Mouse (Mus musculus): ENCODE data around the gene Timm22. TPM values are rescaled to one million over a fixed set of nuclear protein-coding genes. Genes with fewer than 3 reads are reported as not detected.

Gene Timm22
- total RNA-seq, 1 experiment = 72.1 TPM

GRCm38 (mm10) chr11:76461696-76462095 lies 54.9 kb downstream of the Timm22 start:
- in situ Hi-C loops (cut with MboI; ENCODE audit: low sequenced_read_pairs in 2 of 2, unreplicated experiment in 2 of 2) = no loop called here
- Histone ChIP-seq H3K36me3 (ENCODE audit: control insufficient read depth, insufficient read depth, low read length, poor library complexity, severe bottlenecking) (peaks cover 22% of the 10 kb centered on the region), H3K27ac (ENCODE audit: insufficient read depth, low read depth, low read length, poor library complexity, severe bottlenecking) (no peak overlapping the region), H3K9me3 (ENCODE audit: control insufficient read depth, insufficient read depth, low read depth, low read length) (no peaks in the 10 kb centered on the region), H3K9ac (ENCODE audit: insufficient read depth, low read depth, low read length, poor library complexity, severe bottlenecking) (no peak overlapping the region), H3K4me1 (ENCODE audit: control insufficient read depth in 2 of 2, insufficient read depth in 2 of 2, low read length in 2 of 2, poor library complexity in 1 of 2) (peaks cover 0 to 23% of the 10 kb centered on the region in 2 experiments; a peak in 2 of 4 replicates), H3K4me3 (ENCODE audit: insufficient read depth in 1 of 2, low read depth in 1 of 2, low read length in 2 of 2, poor library complexity in 1 of 2, severe bottlenecking in 1 of 2) (no peak overlapping the region)
- DNase-seq (ENCODE audit: low read depth, low spot score) = no peak
- TF ChIP-seq ZC3H11A (IDR thresholded peaks at IDR 0.05; ENCODE audit: borderline replicate concordance, low read depth, low read length) = no peak
- TF ChIP-seq ZNF384 (IDR thresholded peaks at IDR 0.05; ENCODE audit: low read depth, low read length) = no peak
- no peak for TF ChIP-seq CHD2 (IDR thresholded peaks at IDR 0.05; ENCODE audit: low read depth, low read length)
- TF ChIP-seq MAFK (IDR thresholded peaks at IDR 0.05; ENCODE audit: insufficient read depth, low read depth, low read length) = no peak
- TF ChIP-seq HCFC1 (IDR thresholded peaks at IDR 0.05; ENCODE audit: borderline replicate concordance, insufficient read depth, low read length) = no peak

- no peak for TF ChIP-seq ZC3H11A (IDR thresholded peaks at IDR 0.05; ENCODE audit: borderline replicate concordance, low read depth, low read length)
- TF ChIP-seq ZNF384 (IDR thresholded peaks at IDR 0.05; ENCODE audit: low read depth, low read length) = no peak
- no peak for TF ChIP-seq HCFC1 (IDR thresholded peaks at IDR 0.05; ENCODE audit: borderline replicate concordance, insufficient read depth, low read length)
- TF ChIP-seq CHD2 (IDR thresholded peaks at IDR 0.05; ENCODE audit: low read depth, low read length) = no peak
- no peak for TF ChIP-seq MAFK (IDR thresholded peaks at IDR 0.05; ENCODE audit: insufficient read depth, low read depth, low read length)
- no peak overlapping the region for H3K4me3 ChIP-seq (ENCODE audit: insufficient read depth in 1 of 2, low read depth in 1 of 2, low read length in 2 of 2, poor library complexity in 1 of 2, severe bottlenecking in 1 of 2)
- H3K9ac ChIP-seq (ENCODE audit: insufficient read depth, low read depth, low read length, poor library complexity, severe bottlenecking) = no peak overlapping the region
- in situ Hi-C loops (cut with MboI; ENCODE audit: low sequenced_read_pairs in 2 of 2, unreplicated experiment in 2 of 2) = no loop called here
- peaks cover 20% of the 10 kb centered on the region for H3K36me3 ChIP-seq (ENCODE audit: control insufficient read depth, insufficient read depth, low read length, poor library complexity, severe bottlenecking)
- no peak for DNase-seq (ENCODE audit: low read depth, low spot score)
- no peak overlapping the region for H3K27ac ChIP-seq (ENCODE audit: insufficient read depth, low read depth, low read length, poor library complexity, severe bottlenecking)
- no peaks in the 10 kb centered on the region for H3K9me3 ChIP-seq (ENCODE audit: control insufficient read depth, insufficient read depth, low read depth, low read length)
- H3K4me1 ChIP-seq (ENCODE audit: control insufficient read depth in 2 of 2, insufficient read depth in 2 of 2, low read length in 2 of 2, poor library complexity in 1 of 2) = peaks cover 2 to 38% of the 10 kb centered on the region in 2 experiments; a peak in 3 of 4 replicates
Observed at GRCm38 (mm10) chr11:76465879-76466278, 59.1 kb downstream of the Timm22 start.

Other genes with a start within 250 kb of the Timm22 start
- 12.6 and 20.3 TPM in 2 replicates for gene Vps53, start 227.3 kb upstream of the Timm22 start, total RNA-seq (2012; rRNA removed)
- gene Fam57a, start 227.3 kb upstream of the Timm22 start, total RNA-seq (2012; rRNA removed) = 10.6 and 11.3 TPM in 2 replicates
- 0.48 and 1.4 TPM in 2 replicates for gene Dbil5, start 189.3 kb upstream of the Timm22 start, total RNA-seq (2012; rRNA removed)
- 26.1 and 34.0 TPM in 2 replicates for gene Gemin4, start 189.3 kb upstream of the Timm22 start, total RNA-seq (2012; rRNA removed)
- gene Mrm3, start 163.2 kb upstream of the Timm22 start, total RNA-seq (2012; rRNA removed) = 16.0 and 20.2 TPM in 2 replicates
- 62.8 and 65.5 TPM in 2 replicates for gene Glod4, start 163.2 kb upstream of the Timm22 start, total RNA-seq (2012; rRNA removed)
- gene Nxn, start 7.8 kb upstream of the Timm22 start, total RNA-seq (2012; rRNA removed) = 42.5 and 48.0 TPM in 2 replicates
- gene Abr, start 215.4 kb downstream of the Timm22 start, total RNA-seq (2012; rRNA removed) = 28.6 and 34.1 TPM in 2 replicates